Mouse (Mus musculus) C2C12 (cell line): ENCODE measurements at regions not wholly inside any gene's neighbourhood (a gene's known extent, or its start where the extent isn't known, plus 50 kb on each side); places are given as distances from the start of the nearest gene placed in this dataset.

Experiments used
- CTCF ChIP-seq: IDR thresholded peaks from one replicate; pipeline ENCODE4 v1.5.1; 2011; ENCODE audit not compliant: control insufficient read depth, insufficient read depth, insufficient read length
- FOSL1 ChIP-seq: IDR thresholded peaks from one replicate; pipeline ENCODE4 v1.8.0; 2011; ENCODE audit warnings: mild to moderate bottlenecking, low read length; ENCODE audit not compliant: poor library complexity, insufficient read depth, severe bottlenecking
- MAX ChIP-seq: IDR thresholded peaks from one replicate; pipeline ENCODE4 v1.6.1; 2011; ENCODE audit warnings: mild to moderate bottlenecking, control low read depth
- USF1 ChIP-seq: IDR thresholded peaks from one replicate; pipeline ENCODE4 v1.6.1; 2011; ENCODE audit warnings: low read depth, mild to moderate bottlenecking, control low read depth, moderate library complexity

GRCm38 (mm10) chr14:68861071-68861470 lies 433.0 kb downstream of the Synb start:
- TF ChIP-seq CTCF (no peak), USF1 (no peak), MAX (no peak), FOSL1 (no peak)
